Mouse (Mus musculus) layer of hippocampus, postnatal 10 days (tissue): ENCODE data around the gene Guca2a. TPM values are rescaled to one million over a fixed set of nuclear protein-coding genes. Genes with fewer than 3 reads are reported as not detected.
A peak's percentile ranks its signal among the peaks of the same experiment; 100 is the strongest.

Experiments used
- DNase-seq, 2 experiments: peaks; one replicate each; pipeline ENCODE4 v3.0.0; 2021; ENCODE audit warnings: low spot score in 2 of 2
- total RNA-seq, 2 experiments: library from RNA; stranded (reverse); gene quantifications; 2 replicates each; pipeline ENCODE4 v1.2.3; 2021

The Guca2a gene
- total RNA-seq, 2 experiments from 2014 or later = not detected

GRCm38 (mm10) chr4:119638656-119639055 is 1.2 kb downstream of the Guca2a start:
- DNase-seq = no peak

GRCm38 (mm10) chr4:119642666-119643065 is 5.2 kb downstream of the Guca2a start:
- DNase-seq = no peak

- DNase-seq = no peak
Observed at GRCm38 (mm10) chr4:119657011-119657410, 19.5 kb downstream of the Guca2a start.

- no peak for DNase-seq
Observed at GRCm38 (mm10) chr4:119658246-119658645, 20.7 kb downstream of the Guca2a start.

- DNase-seq = no peak
Observed at GRCm38 (mm10) chr4:119658731-119659130, 21.2 kb downstream of the Guca2a start, which contains the start of gene Guca2b. Gene Guca2b (minus strand): TSS chr4:119658954.

GRCm38 (mm10) chr4:119660007-119660406 is 22.5 kb downstream of the Guca2a start:
- DNase-seq = no peak

- no peak for DNase-seq
Observed at GRCm38 (mm10) chr4:119662151-119662550, 24.6 kb downstream of the Guca2a start.

- no peak for DNase-seq
Observed at GRCm38 (mm10) chr4:119662976-119663375, 25.5 kb downstream of the Guca2a start.

GRCm38 (mm10) chr4:119663409-119664095 is 26.0 kb downstream of the Guca2a start:
- no peak for DNase-seq

- DNase-seq = no peak
Observed at GRCm38 (mm10) chr4:119665166-119665565, 27.7 kb downstream of the Guca2a start.

- no peak for DNase-seq
Observed at GRCm38 (mm10) chr4:119666116-119666515, 28.6 kb downstream of the Guca2a start.

- peak; percentile 71 for DNase-seq
Observed at GRCm38 (mm10) chr4:119667454-119667853, 29.9 kb downstream of the Guca2a start.

GRCm38 (mm10) chr4:119668185-119668584 is 30.7 kb downstream of the Guca2a start:
- DNase-seq = no peak

GRCm38 (mm10) chr4:119668596-119668995 is 31.1 kb downstream of the Guca2a start:
- no peak for DNase-seq

- peak in 1 of 2 experiments; percentile 43 for DNase-seq
Observed at GRCm38 (mm10) chr4:119669356-119670209, 32.1 kb downstream of the Guca2a start.

- no peak for DNase-seq
Observed at GRCm38 (mm10) chr4:119670210-119670555, 32.7 kb downstream of the Guca2a start.

GRCm38 (mm10) chr4:119670736-119671135 is 33.2 kb downstream of the Guca2a start:
- no peak for DNase-seq

- DNase-seq = no peak
Observed at GRCm38 (mm10) chr4:119671164-119671563, 33.7 kb downstream of the Guca2a start.

- no peak for DNase-seq
Observed at GRCm38 (mm10) chr4:119672685-119673084, 35.2 kb downstream of the Guca2a start.

- DNase-seq = no peak
Observed at GRCm38 (mm10) chr4:119682596-119682995, 45.1 kb downstream of the Guca2a start.

GRCm38 (mm10) chr4:119685746-119686145 is 48.2 kb downstream of the Guca2a start:
- no peak for DNase-seq
